Mouse (Mus musculus) embryo, embryonic 9.5 days (tissue): ENCODE data around the gene Abhd17b.

ENCODE experiments used
- DNase-seq: peaks from one replicate; pipeline ENCODE4 v3.0.0-alpha.2; 2017; ENCODE audit errors: extremely low spot score

The Abhd17b gene

GRCm38 (mm10) chr19:21731887-21732286, 78.9 kb downstream of the Abhd17b start:
- DNase-seq: no peak

DNA sequence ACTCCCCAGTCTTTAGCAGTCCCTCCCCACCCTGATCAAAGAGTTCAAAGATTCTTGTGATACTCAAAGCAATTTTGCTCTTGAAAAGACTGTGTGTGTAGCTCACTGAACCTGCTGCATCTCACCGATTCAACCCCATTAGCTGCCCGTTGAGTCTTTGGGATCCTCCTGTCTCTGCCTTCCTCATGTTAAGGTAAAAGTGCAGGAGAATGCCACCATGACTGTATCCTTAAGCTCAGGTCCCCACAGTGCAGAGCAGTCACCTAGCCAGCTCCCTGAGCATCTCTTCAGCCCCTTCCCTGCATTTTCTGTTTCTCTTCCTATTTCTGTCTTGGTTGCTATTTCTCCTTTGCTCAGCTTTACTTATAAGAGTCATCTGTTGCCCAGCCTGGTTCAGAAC, 80.2 kb downstream of the Abhd17b start:
- DNase-seq: no peak

GRCm38 (mm10) chr19:21734112-21734511, 81.1 kb downstream of the Abhd17b start:
- DNase-seq: peak; percentile 22
